ENCODE assay signal across 10 mouse cellular contexts in the genomic region with DNA sequence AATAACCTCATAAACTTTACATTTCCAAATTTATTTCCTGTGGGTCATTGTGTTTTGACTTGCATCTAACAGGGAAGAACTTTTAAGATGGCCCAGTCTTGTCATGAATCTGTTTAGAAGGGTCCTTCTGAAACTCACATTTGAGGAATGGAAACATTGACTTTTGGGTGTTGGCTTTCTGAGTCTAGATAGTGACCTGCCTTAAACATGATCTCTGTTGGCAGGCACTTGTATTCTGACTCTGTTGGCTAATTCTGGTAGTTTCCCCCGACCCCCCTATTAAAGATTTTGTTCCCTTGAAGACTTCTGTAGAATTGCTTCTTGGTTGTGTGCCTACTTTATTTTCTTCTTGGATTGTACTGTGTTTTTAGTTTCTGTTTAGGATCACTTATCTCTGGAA. TPM values are rescaled to one million over a fixed set of nuclear protein-coding genes. Genes with fewer than 3 reads are reported as not detected.
A peak's percentile ranks its signal among the peaks of the same experiment; 100 is the strongest.
DNase-seq lines count a peak whose midpoint lies in the region; ATAC-seq and TF ChIP-seq lines count a peak whose summit lies in the region.
"Had no signal": no experiment of that assay in that cellular context is flagged by ENCODE, and none has a peak within 500 bp of the region (broad histone marks: within the 10 kb centered on the region; RNA-seq: fewer than 3 reads in every experiment).

No protein-coding gene starts in this region.

- no peak for ATAC-seq in heart, embryonic 11.5 days (replicated peaks; ENCODE audit: insufficient number of reproducible peaks, low FRiP score, low TSS enrichment)
- no peak for ATAC-seq in lung, embryonic 14.5 days (ENCODE audit: insufficient read depth)
- ATAC-seq in hindbrain, embryonic 16.5 days = no peak
- no peak for ATAC-seq in neural tube, embryonic 15.5 days (ENCODE audit: low FRiP score)

- H3K9ac ChIP-seq in heart, embryonic 11.5 days (ENCODE audit: low read depth, low read length) = no peak overlapping the region
- no peak overlapping the region for H3K9ac ChIP-seq in lung, embryonic 14.5 days
- no peak overlapping the region for H3K9ac ChIP-seq in hindbrain, embryonic 16.5 days (ENCODE audit: low read depth, low read length)
- no peak overlapping the region for H3K9ac ChIP-seq in neural tube, embryonic 15.5 days (replicated peaks)

- 68% methylated on average over 1 of the region's 1 CpGs for WGBS in heart, embryonic 11.5 days (ENCODE audit: insufficient replicate concordance)
- WGBS in lung, embryonic 14.5 days = 81% methylated on average over 1 of the region's 1 CpGs
- 79% methylated on average over 1 of the region's 1 CpGs for WGBS in hindbrain, embryonic 16.5 days
- 85% methylated on average over 1 of the region's 1 CpGs for WGBS in neural tube, embryonic 15.5 days

- no peaks in the 10 kb centered on the region for H3K36me3 ChIP-seq in heart, embryonic 11.5 days (ENCODE audit: control insufficient read depth, insufficient read depth, low read length)
- no peaks in the 10 kb centered on the region for H3K36me3 ChIP-seq in lung, embryonic 14.5 days (ENCODE audit: insufficient read depth)
- H3K36me3 ChIP-seq in hindbrain, embryonic 16.5 days (ENCODE audit: control insufficient read depth, insufficient read depth, low read length) = no peaks in the 10 kb centered on the region
- H3K36me3 ChIP-seq in neural tube, embryonic 15.5 days = no peaks in the 10 kb centered on the region

- peak overlapping the region; percentile 35 for H3K4me2 ChIP-seq in heart, embryonic 11.5 days
- H3K4me2 ChIP-seq in lung, embryonic 14.5 days = peak overlapping the region; percentile 89
- H3K4me2 ChIP-seq in hindbrain, embryonic 16.5 days (ENCODE audit: low read length) = peak overlapping the region; percentile 62
- peak overlapping the region; percentile 72 for H3K4me2 ChIP-seq in neural tube, embryonic 15.5 days

- H3K27ac ChIP-seq in heart, embryonic 11.5 days (ENCODE audit: low read depth, low read length) = no peak overlapping the region
- no peak overlapping the region for H3K27ac ChIP-seq in lung, embryonic 14.5 days (ENCODE audit: low read depth)
- no peak overlapping the region for H3K27ac ChIP-seq in hindbrain, embryonic 16.5 days (ENCODE audit: low read depth, low read length)
- H3K27ac ChIP-seq in neural tube, embryonic 15.5 days (replicated peaks) = no peak overlapping the region

- no peak for DNase-seq in heart, adult 9 months (ENCODE audit: low spot score in 2 of 2)
- no peak for DNase-seq in lung, embryonic 14.5 days
- DNase-seq in lung, adult 18-20 months = no peak
- no peak for DNase-seq in adrenal gland, postnatal 14 days
- DNase-seq in frontal cortex, postnatal 14 days (ENCODE audit: low spot score in 2 of 2) = no peak
- DNase-seq: adrenal gland, adult 8-10 months; cerebellum, postnatal 25 days had no signal

- no peak for TF ChIP-seq CTCF in lung, embryonic 14.5 days (IDR thresholded peaks at IDR 0.05; ENCODE audit: low read depth)

- H3K9me3 ChIP-seq in heart, embryonic 11.5 days (replicated peaks; ENCODE audit: control insufficient read depth, low read length) = no peaks in the 10 kb centered on the region
- H3K9me3 ChIP-seq in lung, embryonic 14.5 days (ENCODE audit: low read depth, low read length) = no peaks in the 10 kb centered on the region
- no peaks in the 10 kb centered on the region for H3K9me3 ChIP-seq in hindbrain, embryonic 16.5 days (ENCODE audit: control insufficient read depth, low read length)
- H3K9me3 ChIP-seq in neural tube, embryonic 15.5 days (replicated peaks) = no peaks in the 10 kb centered on the region

- no peaks in the 10 kb centered on the region; the same call in 1 of the 2 replicates for H3K4me1 ChIP-seq in heart, embryonic 11.5 days (ENCODE audit: control insufficient read depth, insufficient read depth, low read length)
- peaks cover 6% of the 10 kb centered on the region; the same call in 1 of the 2 replicates for H3K4me1 ChIP-seq in lung, embryonic 14.5 days (ENCODE audit: insufficient read depth)
- H3K4me1 ChIP-seq in hindbrain, embryonic 16.5 days (ENCODE audit: control insufficient read depth, insufficient read depth, low read depth, low read length) = peaks cover 3% of the 10 kb centered on the region
- H3K4me1 ChIP-seq in neural tube, embryonic 15.5 days = peaks cover 11% of the 10 kb centered on the region

- no peaks in the 10 kb centered on the region for H3K27me3 ChIP-seq in heart, embryonic 11.5 days (ENCODE audit: control insufficient read depth, insufficient read depth, low read length)
- no peaks in the 10 kb centered on the region for H3K27me3 ChIP-seq in lung, embryonic 14.5 days (ENCODE audit: insufficient read depth, low read length)
- no peaks in the 10 kb centered on the region for H3K27me3 ChIP-seq in hindbrain, embryonic 16.5 days (replicated peaks; ENCODE audit: control insufficient read depth, insufficient read depth, low read length)
- H3K27me3 ChIP-seq in neural tube, embryonic 15.5 days (replicated peaks) = no peaks in the 10 kb centered on the region

- no peak overlapping the region for H3K4me3 ChIP-seq in heart, embryonic 11.5 days (ENCODE audit: low read depth, low read length)
- no peak overlapping the region for H3K4me3 ChIP-seq in lung, embryonic 14.5 days (ENCODE audit: low read depth, low read length)
- H3K4me3 ChIP-seq in hindbrain, embryonic 16.5 days (ENCODE audit: low read length) = no peak overlapping the region; the same call in 1 of the 2 replicates
- peak overlapping the region; percentile 77; the same call in 1 of the 2 replicates for H3K4me3 ChIP-seq in neural tube, embryonic 15.5 days (replicated peaks)

RNA-seq across cellular contexts. Expression of gene Eps15, which starts 1.9 kb away (rescaled TPM):
- 38.5 and 45.6 TPM in 2 replicates for polyA plus RNA-seq in heart, embryonic 11.5 days (2014; fragmentation: Nextera tagmentation; extraction: Ambion mirVana)
- 49.3 and 52.0 TPM in 2 replicates for polyA plus RNA-seq in lung, embryonic 14.5 days (2014; fragmentation: Nextera tagmentation; extraction: Ambion mirVana)
- polyA plus RNA-seq in hindbrain, embryonic 16.5 days (2015; fragmentation: Nextera tagmentation; extraction: Ambion mirVana) = 65.5 and 72.2 TPM in 2 replicates
- 64.7 and 68.8 TPM in 2 replicates for polyA plus RNA-seq in neural tube, embryonic 15.5 days (2015; fragmentation: Nextera tagmentation; extraction: Ambion mirVana)
- total RNA-seq in adrenal gland, postnatal 14 days (2021) = 58.2 and 64.4 TPM in 2 replicates

RNA-seq across cellular contexts. Expression of gene Calr4, which starts 47.7 kb away (rescaled TPM):
- polyA plus RNA-seq in heart, embryonic 11.5 days (2014; fragmentation: Nextera tagmentation; extraction: Ambion mirVana) = 0.23 and 0.34 TPM in 2 replicates
- polyA plus RNA-seq in lung, embryonic 14.5 days (2014; fragmentation: Nextera tagmentation; extraction: Ambion mirVana) = not detected in 2 replicates
- 1.5 and 1.7 TPM in 2 replicates for polyA plus RNA-seq in hindbrain, embryonic 16.5 days (2015; fragmentation: Nextera tagmentation; extraction: Ambion mirVana)
- 1.3 and 1.7 TPM in 2 replicates for polyA plus RNA-seq in neural tube, embryonic 15.5 days (2015; fragmentation: Nextera tagmentation; extraction: Ambion mirVana)
- total RNA-seq in adrenal gland, postnatal 14 days (2021) = 1.5 TPM in 2 replicates

Comparison
In these comparisons a context has a peak if more than half of its experiments do, and no peak if none do; other contexts are left out.
1. H3K4me2 ChIP-seq: peak in every context shown above with its lines; median percentile 89 in lung, embryonic 14.5 days; 72 in neural tube, embryonic 15.5 days; 62 in hindbrain, embryonic 16.5 days; 35 in heart, embryonic 11.5 days.